Mouse (Mus musculus) E14TG2a.4 (cell line): Measurements from ENCODE around the gene Tyro3.

Source experiments
- CTCF ChIP-seq: conservative IDR thresholded peaks from 2 replicates; pipeline ENCODE4 v1.5.1; 2014; ENCODE audit warnings: low read length
- NANOG ChIP-seq: IDR thresholded peaks from 2 replicates; pipeline ENCODE4 v1.6.1; 2014; ENCODE audit warnings: borderline replicate concordance, low read length, mixed read lengths
- POU5F1 ChIP-seq: IDR thresholded peaks from 2 replicates; pipeline ENCODE4 v1.6.1; 2014; ENCODE audit warnings: low read length, borderline replicate concordance

DNA sequence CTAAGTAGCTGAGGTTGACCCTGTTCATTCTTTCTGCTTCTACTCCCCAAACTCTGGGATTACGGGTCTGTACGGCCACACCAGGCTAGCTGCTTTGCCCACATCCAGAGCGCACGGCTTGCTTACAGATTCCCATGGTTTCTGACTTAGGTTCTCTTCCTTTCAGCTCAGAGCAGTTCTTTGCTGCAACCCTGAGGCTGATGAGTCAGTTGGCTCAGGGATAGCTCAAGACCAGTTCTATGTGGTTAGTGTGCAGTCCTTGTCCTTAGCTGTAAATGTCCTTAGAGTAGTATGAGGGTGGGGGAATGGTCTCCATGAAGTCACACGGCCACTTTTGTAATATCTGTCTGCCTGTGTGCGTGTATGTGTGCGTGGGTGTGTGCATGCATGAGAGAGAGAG, 40.1 kb downstream of the Tyro3 start:
- TF ChIP-seq CTCF (no peak), NANOG (no peak), POU5F1 (no peak)
